Mouse (Mus musculus) ES-Bruce4 (cell line): ENCODE measurements around the gene Map3k7cl.
A peak's percentile ranks its signal among the peaks of the same experiment; 100 is the strongest.

ENCODE experiments used
- CTCF ChIP-seq: IDR thresholded peaks from one replicate; pipeline ENCODE4 v1.8.1; 2011; ENCODE audit warnings: low read depth, low read length
- EP300 ChIP-seq: IDR thresholded peaks from 2 replicates; pipeline ENCODE4 v1.6.1; 2011; ENCODE audit warnings: low read depth, low read length; ENCODE audit not compliant: insufficient read depth
- POLR2A ChIP-seq: IDR thresholded peaks from one replicate; pipeline ENCODE4 v1.8.1; 2011; ENCODE audit warnings: low read length; ENCODE audit not compliant: insufficient read depth

DNA sequence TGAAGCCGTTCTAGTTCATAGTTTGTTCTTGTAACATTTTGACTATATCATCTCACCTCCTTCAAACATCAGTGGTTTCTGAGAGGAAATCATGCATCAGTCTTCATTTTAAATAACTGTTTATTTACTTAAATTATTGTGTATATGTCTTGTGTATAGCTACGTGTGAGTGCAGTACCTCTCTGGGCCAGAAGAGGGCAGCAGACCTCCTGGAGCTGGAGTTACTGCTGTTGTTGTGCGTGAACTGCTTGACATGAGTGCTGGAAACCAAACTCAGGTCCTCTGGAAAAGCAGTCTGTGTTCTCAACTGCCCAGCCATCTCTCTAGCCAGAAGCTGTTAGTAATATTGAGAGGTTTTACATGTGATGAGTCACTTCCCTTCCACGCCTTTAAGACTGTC is 73.6 kb downstream of the Map3k7cl start:
- TF ChIP-seq CTCF (peak; percentile 32), POLR2A (no peak), EP300 (no peak)
